24 mouse cellular contexts compared by ENCODE assay signal in the genomic region with DNA sequence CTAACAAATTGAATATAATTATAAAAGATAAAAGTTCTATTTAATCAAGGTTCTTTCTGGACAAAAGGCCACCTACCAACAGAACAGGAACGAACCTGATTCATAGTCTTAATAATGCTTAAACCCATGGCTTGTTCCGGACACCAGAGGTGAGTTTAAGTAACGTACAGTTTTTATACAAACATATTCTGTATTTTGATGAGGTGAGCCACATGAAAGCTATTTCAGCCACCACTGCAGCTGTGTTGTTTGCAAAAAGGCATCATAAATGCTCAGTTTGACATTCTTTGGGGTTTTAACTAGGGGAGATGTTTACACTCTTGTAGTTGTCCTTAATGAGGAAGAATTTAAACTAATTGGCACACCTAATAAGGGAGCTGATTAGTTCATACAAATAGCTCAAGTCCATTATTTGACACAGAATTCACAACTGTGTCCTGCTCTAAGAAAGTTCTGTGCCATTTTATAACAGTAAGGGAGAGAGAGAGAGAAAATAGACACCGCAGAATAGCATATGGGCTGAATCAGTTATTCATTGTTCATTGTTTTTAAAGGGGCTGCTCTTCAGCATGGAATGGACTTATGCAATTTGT.
DNase-seq lines count a peak whose midpoint lies in the region; ATAC-seq and TF ChIP-seq lines count a peak whose summit lies in the region.
"Had no signal": no experiment of that assay in that cellular context is flagged by ENCODE, and none has a peak within 500 bp of the region (broad histone marks: within the 10 kb centered on the region; RNA-seq: fewer than 3 reads in every experiment).

No protein-coding gene starts in this region.

- H3K4me2 ChIP-seq in forebrain, embryonic 14.5 days (ENCODE audit: low read length), result peak overlapping the region; percentile 16; the same call in 1 of the 2 replicates
- H3K4me2 ChIP-seq in midbrain, embryonic 13.5 days (replicated peaks), result no peak overlapping the region
- H3K4me2 ChIP-seq: embryonic facial prominence, embryonic 15.5 days; liver, embryonic 15.5 days; lung, embryonic 15.5 days; neural tube, embryonic 13.5 days had no signal

- no peaks in the 10 kb centered on the region for H3K36me3 ChIP-seq in forebrain, embryonic 14.5 days (ENCODE audit: control insufficient read depth, insufficient read depth, low read length)
- no peaks in the 10 kb centered on the region for H3K36me3 ChIP-seq in midbrain, embryonic 13.5 days
- H3K36me3 ChIP-seq: embryonic facial prominence, embryonic 15.5 days; limb, embryonic 10.5 days; liver, embryonic 15.5 days; lung, embryonic 15.5 days; neural tube, embryonic 13.5 days had no signal

- H3K9me3 ChIP-seq in forebrain, embryonic 14.5 days (replicated peaks; ENCODE audit: control insufficient read depth, low read length), result no peaks in the 10 kb centered on the region
- H3K9me3 ChIP-seq in midbrain, embryonic 13.5 days, result no peaks in the 10 kb centered on the region
- H3K9me3 ChIP-seq: embryonic facial prominence, embryonic 15.5 days; limb, embryonic 10.5 days; liver, embryonic 15.5 days; lung, embryonic 15.5 days; neural tube, embryonic 13.5 days had no signal

- peak; percentile 72 for ATAC-seq in forebrain, embryonic 14.5 days
- ATAC-seq in midbrain, embryonic 13.5 days, result peak; percentile 59
- ATAC-seq: activated CD4-positive, CD25-positive, alpha-beta regulatory T cell, adult 4 months; hindbrain, postnatal 0 days; intestine, embryonic 16.5 days had no signal

- 7% methylated on average over 4 of the region's 4 CpGs for WGBS in forebrain, embryonic 14.5 days
- WGBS in midbrain, embryonic 13.5 days, result 49% methylated on average over 4 of the region's 4 CpGs

- no peaks in the 10 kb centered on the region for H3K27me3 ChIP-seq in forebrain, embryonic 14.5 days (replicated peaks; ENCODE audit: control insufficient read depth, insufficient read depth, low read length)
- H3K27me3 ChIP-seq in midbrain, embryonic 13.5 days, result no peaks in the 10 kb centered on the region
- H3K27me3 ChIP-seq: embryonic facial prominence, embryonic 15.5 days; liver, embryonic 15.5 days; lung, embryonic 15.5 days; neural tube, embryonic 13.5 days had no signal

- TF ChIP-seq CTCF in left cerebral cortex, adult 2 months (IDR thresholded peaks at IDR 0.05), result no peak

- no peak overlapping the region for H3K4me3 ChIP-seq in left cerebral cortex, adult 2 months
- H3K4me3 ChIP-seq in forebrain, embryonic 14.5 days (ENCODE audit: low read depth, low read length), result no peak overlapping the region
- H3K4me3 ChIP-seq in midbrain, embryonic 13.5 days (replicated peaks), result no peak overlapping the region
- H3K4me3 ChIP-seq: embryonic facial prominence, embryonic 15.5 days; limb, embryonic 10.5 days; liver, embryonic 15.5 days; lung, embryonic 15.5 days; myocyte; neural tube, embryonic 13.5 days had no signal

- intact Hi-C loops in left cerebral cortex, adult 2 months (cut with DNase I), result loop anchor here (5.0 kb wide), 1 partner anchor 59 kb away; no protein-coding TSS in a partner anchor

- H3K4me1 ChIP-seq in forebrain, embryonic 14.5 days (ENCODE audit: control insufficient read depth, insufficient read depth, low read length), result peaks cover 11% of the 10 kb centered on the region
- H3K4me1 ChIP-seq in midbrain, embryonic 13.5 days (replicated peaks), result peaks cover 10% of the 10 kb centered on the region
- H3K4me1 ChIP-seq: embryonic facial prominence, embryonic 15.5 days; limb, embryonic 10.5 days; liver, embryonic 15.5 days; lung, embryonic 15.5 days had no signal

- no peak for DNase-seq in left cerebral cortex, adult 2 months (ENCODE audit: extremely low spot score in 1 of 2, low spot score in 2 of 2)
- DNase-seq in left cerebral cortex, adult 18-20 months (ENCODE audit: low spot score in 2 of 2), result no peak
- peak; percentile 83 for DNase-seq in forebrain, embryonic 14.5 days (ENCODE audit: low spot score)
- DNase-seq in retina, postnatal 1 day, result peak; percentile 65
- DNase-seq in urinary bladder, adult 18-20 months (ENCODE audit: low spot score in 2 of 2), result no peak
- DNase-seq in B cell, adult 2 months, result no peak
- DNase-seq: adrenal gland, adult 8-10 months; cerebellum, adult 2 months; cerebellum, postnatal 36 days; layer of hippocampus, adult 9-11 months; liver; thymus, adult 2 months; thymus, postnatal 4 days had no signal

- peak overlapping the region; percentile 74 for H3K27ac ChIP-seq in left cerebral cortex, adult 2 months
- H3K27ac ChIP-seq in forebrain, embryonic 14.5 days (ENCODE audit: low read depth, low read length), result peak overlapping the region; percentile 15; the same call in 1 of the 2 replicates
- no peak overlapping the region for H3K27ac ChIP-seq in midbrain, embryonic 13.5 days
- H3K27ac ChIP-seq: embryonic facial prominence, embryonic 15.5 days; hindbrain, postnatal 0 days; limb, embryonic 10.5 days; liver, embryonic 15.5 days; lung, embryonic 15.5 days; neural tube, embryonic 13.5 days; stomach, postnatal 0 days had no signal

- H3K9ac ChIP-seq in forebrain, embryonic 14.5 days (ENCODE audit: low read length), result no peak overlapping the region
- no peak overlapping the region for H3K9ac ChIP-seq in midbrain, embryonic 13.5 days (replicated peaks)
- H3K9ac ChIP-seq: embryonic facial prominence, embryonic 15.5 days; liver, embryonic 15.5 days; lung, embryonic 15.5 days; neural tube, embryonic 13.5 days had no signal

Comparison
In these comparisons a context has a peak if more than half of its experiments do, and no peak if none do; other contexts are left out.
1. DNase-seq: peak in forebrain, embryonic 14.5 days (single experiment) and retina, postnatal 1 day (single experiment); none in left cerebral cortex, adult 2 months (0 of 2), left cerebral cortex, adult 18-20 months (0 of 2), urinary bladder, adult 18-20 months (0 of 2) and B cell, adult 2 months (0 of 2).